19 mouse cellular contexts compared by ENCODE assay signal in the genomic region with DNA sequence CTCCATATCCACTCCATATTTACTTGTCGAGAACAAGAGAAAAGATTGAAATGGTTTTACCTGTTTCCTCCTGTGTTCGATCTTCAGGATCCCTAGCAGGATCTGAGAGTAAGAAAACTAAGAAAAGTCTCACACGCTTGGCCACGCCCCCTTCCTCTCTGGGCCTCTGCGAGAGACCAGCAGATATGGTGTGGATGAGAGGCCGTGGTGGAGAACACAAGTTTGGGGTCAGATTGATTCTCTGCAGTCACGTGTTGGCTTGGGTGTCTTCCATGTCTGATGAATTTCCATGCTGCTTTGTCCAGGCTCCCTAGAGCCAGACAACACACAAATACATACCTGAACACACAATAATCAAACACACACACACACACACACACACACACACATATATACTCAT. TPM values are rescaled to one million over a fixed set of nuclear protein-coding genes. Genes with fewer than 3 reads are reported as not detected.
DNase-seq lines count a peak whose midpoint lies in the region; TF ChIP-seq lines count a peak whose summit lies in the region.
"Had no signal": no experiment of that assay in that cellular context is flagged by ENCODE, and none has a peak within 500 bp of the region (broad histone marks: within the 10 kb centered on the region; RNA-seq: fewer than 3 reads in every experiment).

A gene (minus strand): TSS at position 167 of the 400 bp plus-strand sequence.

- no peaks in the 10 kb centered on the region for H3K27me3 ChIP-seq in small intestine, adult 2 months (ENCODE audit: control insufficient read depth, insufficient read depth, low read length)
- H3K27me3 ChIP-seq: embryonic facial prominence, embryonic 15.5 days; hindbrain, embryonic 13.5 days; midbrain, embryonic 15.5 days; stomach, embryonic 15.5 days had no signal

- 0 out of 2 replicates have a peak within 1 kb of the TSS, but pooled peaks have one; percentile 11 for H3K27ac ChIP-seq in small intestine, adult 2 months (ENCODE audit: insufficient read depth, low read depth, low read length)
- H3K27ac ChIP-seq: embryonic facial prominence, embryonic 15.5 days; hindbrain, embryonic 13.5 days; midbrain, embryonic 15.5 days; stomach, embryonic 15.5 days had no signal

- H3K4me3 ChIP-seq in lung, adult 2 months (replicated peaks; ENCODE audit: extremely low read depth, low read depth, low read length), result no peak within 1 kb of the TSS
- H3K4me3 ChIP-seq in small intestine, adult 2 months (ENCODE audit: low read depth, low read length), result peak within 1 kb of the TSS; percentile 46
- H3K4me3 ChIP-seq: embryonic facial prominence, embryonic 15.5 days; hindbrain, embryonic 13.5 days; midbrain, embryonic 15.5 days; stomach, embryonic 15.5 days had no signal

- TF ChIP-seq CTCF in lung, adult 2 months (IDR thresholded peaks at IDR 0.05; ENCODE audit: insufficient read depth, low read length), result no peak
- no peak for TF ChIP-seq CTCF in small intestine, adult 2 months (IDR thresholded peaks at IDR 0.05; ENCODE audit: extremely low read depth, insufficient read length, insufficient replicate concordance, low read depth, low read length)

- no peaks in the 10 kb centered on the region for H3K36me3 ChIP-seq in small intestine, adult 2 months (ENCODE audit: control insufficient read depth, insufficient read depth, low read length)
- H3K36me3 ChIP-seq: embryonic facial prominence, embryonic 15.5 days; hindbrain, embryonic 13.5 days; midbrain, embryonic 15.5 days; stomach, embryonic 15.5 days had no signal

- H3K4me1 ChIP-seq in lung, adult 2 months (ENCODE audit: control insufficient read depth, insufficient read depth, low read length), result no peaks in the 10 kb centered on the region
- no peaks in the 10 kb centered on the region for H3K4me1 ChIP-seq in small intestine, adult 2 months (ENCODE audit: control insufficient read depth, insufficient read depth, insufficient read length, low read length)
- H3K4me1 ChIP-seq: embryonic facial prominence, embryonic 15.5 days; hindbrain, embryonic 13.5 days; midbrain, embryonic 15.5 days; stomach, embryonic 15.5 days had no signal

- DNase-seq in lung, adult 2 months, result no peak
- no peak for DNase-seq in lung, postnatal 10 days
- DNase-seq in CD4-positive helper T cell, adult 2 months (ENCODE audit: low read depth, low spot score), result peak; percentile 46
- peak; percentile 68 for DNase-seq in induced T-regulatory cell, adult 2 months (ENCODE audit: low read depth)
- no peak for DNase-seq in right cerebral cortex, postnatal 10 days (ENCODE audit: low spot score in 2 of 2)
- no peak for DNase-seq in adrenal gland, postnatal 14 days
- DNase-seq in frontal cortex, postnatal 10 days (ENCODE audit: low spot score in 2 of 2), result no peak
- DNase-seq: cerebellum, adult 9-11 months; gastrocnemius, postnatal 14 days; kidney, adult 8-10 months; kidney, postnatal 36 days; right cerebral cortex, postnatal 25 days had no signal

- WGBS in lung, adult 2 months, result 37% methylated on average over 7 of the region's 7 CpGs
- 42% methylated on average over 7 of the region's 7 CpGs for WGBS in small intestine, adult 2 months

- TF ChIP-seq POLR2A in lung, adult 2 months (IDR thresholded peaks at IDR 0.05; ENCODE audit: borderline replicate concordance, extremely low read depth, low read depth, low read length), result no peak
- TF ChIP-seq POLR2A in small intestine, adult 2 months (IDR thresholded peaks at IDR 0.05; ENCODE audit: low read depth, low read length), result no peak

RNA-seq across cellular contexts. Expression of the gene that starts here (rescaled TPM):
- polyA plus RNA-seq in lung, adult 2 months (2012; rRNA removed), result 14.4 and 19.3 TPM in 2 replicates
- polyA plus RNA-seq in small intestine, adult 2 months (2012; rRNA removed), result 4.5 and 9.2 TPM in 2 replicates
- 3.2 and 14.1 TPM in 2 replicates for total RNA-seq in adrenal gland, postnatal 14 days (2021)
- total RNA-seq: layer of hippocampus, postnatal 14 days had no signal
- polyA plus RNA-seq: forebrain, embryonic 11.5 days; hindbrain, embryonic 13.5 days; midbrain, embryonic 15.5 days had no signal

Comparison
In these comparisons a context has a peak if more than half of its experiments do, and no peak if none do; other contexts are left out.
1. DNase-seq: peak in CD4-positive helper T cell, adult 2 months (single experiment) and induced T-regulatory cell, adult 2 months (single experiment); none in lung, adult 2 months (single experiment), lung, postnatal 10 days (single experiment), right cerebral cortex, postnatal 10 days (0 of 2), adrenal gland, postnatal 14 days (single experiment) and frontal cortex, postnatal 10 days (0 of 2).